Mouse (Mus musculus) intestine, embryonic 14.5 days (tissue): ENCODE data around the gene Slc22a4. TPM values are rescaled to one million over a fixed set of nuclear protein-coding genes. Genes with fewer than 3 reads are reported as not detected.
"Not testable (repeated sequence)": the region's sequence is repeated elsewhere in the genome, so short reads cannot be mapped to it uniquely, and the experiment has no call there.

ENCODE experiments used
- ATAC-seq: fragments of 200-750 bp; cut with Nextera tagmentation; replicated peaks from 2 replicates; pipeline ENCODE4 v1.8.0; 2017; ENCODE audit warnings: low read depth, moderate number of reproducible peaks, moderate TSS enrichment, moderate library complexity; ENCODE audit not compliant: low FRiP score, low TSS enrichment
- DNase-seq: peaks from one replicate; pipeline ENCODE4 v3.0.0-alpha.2; 2018; ENCODE audit warnings: low spot score
- H3K27ac ChIP-seq: fragments of 300-500 bp; sonication (generic); 2 replicates; pipeline ENCODE4 v1.5.1; 2014; ENCODE audit warnings: low read depth, mild to moderate bottlenecking, control low read depth
- H3K27me3 ChIP-seq: fragments of 300-500 bp; sonication (generic); replicated peaks from 2 replicates; pipeline ENCODE4 v1.6.1; 2014; ENCODE audit warnings: low read length, control low read depth; ENCODE audit not compliant: control insufficient read depth, insufficient read depth
- H3K36me3 ChIP-seq: fragments of 300-500 bp; sonication (generic); 2 replicates; pipeline ENCODE4 v1.6.1; 2014; ENCODE audit warnings: low read length, control low read depth; ENCODE audit not compliant: control insufficient read depth, insufficient read depth
- H3K4me1 ChIP-seq: fragments of 300-500 bp; sonication (generic); replicated peaks from 2 replicates; pipeline ENCODE4 v1.6.1; 2014; ENCODE audit warnings: low read length, control low read depth, mixed read lengths; ENCODE audit not compliant: control insufficient read depth, insufficient read depth
- H3K4me2 ChIP-seq: fragments of 300-500 bp; sonication (generic); 2 replicates; pipeline ENCODE4 v1.6.1; 2014; ENCODE audit warnings: low read length
- H3K4me3 ChIP-seq: fragments of 300-500 bp; sonication (generic); 2 replicates; pipeline ENCODE4 v1.5.1; 2014; ENCODE audit warnings: low read depth, low read length, control low read depth, mixed read lengths
- H3K9ac ChIP-seq: fragments of 300-500 bp; sonication (generic); 2 replicates; pipeline ENCODE4 v1.6.1; 2014; ENCODE audit warnings: mild to moderate bottlenecking, low read length
- H3K9me3 ChIP-seq: fragments of 300-500 bp; sonication (generic); 2 replicates; pipeline ENCODE4 v1.6.1; 2016; ENCODE audit warnings: low read length, control low read depth; ENCODE audit not compliant: control insufficient read depth
- WGBS: fragments of 180-500 bp; shearing (Covaris S2); extraction: QIAGEN DNeasy Blood & Tissue Kit; methylation state at CpG from one replicate; pipeline ENCODE4 v1.1.7; 2014; 5-methylcytosine and 5-hydroxymethylcytosine counted together
- polyA plus RNA-seq: library from polyadenylated mRNA; unstranded; fragments of >200 nt; fragmentation: Nextera tagmentation; extraction: Ambion mirVana; gene quantifications from 2 replicates; pipeline ENCODE4 v1.2.1, GENCODE M21; 2014

Gene Slc22a4
- polyA plus RNA-seq, 1 experiment from 2014 or later, result 0.18 TPM

GRCm38 (mm10) chr11:53954653-53955052, 73.2 kb downstream of the Slc22a4 start:
- Histone ChIP-seq H3K27me3 (no peaks in the 10 kb centered on the region), H3K4me3 (no peak overlapping the region), H3K36me3 (peaks cover 8% of the 10 kb centered on the region; the same call in 1 of the 2 replicates), H3K9me3 (no peaks in the 10 kb centered on the region), H3K4me1 (no peaks in the 10 kb centered on the region), H3K27ac (no peak overlapping the region), H3K9ac (no peak overlapping the region), H3K4me2 (no peak overlapping the region)
- DNase-seq, result no peak
- 90% methylated on average over 3 of the region's 3 CpGs for WGBS
- ATAC-seq, result no peak

GRCm38 (mm10) chr11:53950133-53950532, 77.8 kb downstream of the Slc22a4 start:
- WGBS, result no CpG with 5 or more reads among the region's 3 CpGs
- H3K9ac ChIP-seq, ATAC-seq, H3K9me3 ChIP-seq, DNase-seq, H3K36me3 ChIP-seq, H3K4me3 ChIP-seq, H3K27me3 ChIP-seq, H3K4me1 ChIP-seq, H3K27ac ChIP-seq, H3K4me2 ChIP-seq: not testable (repeated sequence)

Other genes starting within 250 kb of the Slc22a4 start
- gene Gm12216, start 168.8 kb downstream of the Slc22a4 start, polyA plus RNA-seq, result 1.4 and 1.9 TPM in 2 replicates
- 9.4 and 11.8 TPM in 2 replicates for gene Slc22a5, start 136.4 kb downstream of the Slc22a4 start, polyA plus RNA-seq
- 9.9 and 10.0 TPM in 2 replicates for gene Slc22a21, start 47.8 kb downstream of the Slc22a4 start, polyA plus RNA-seq
- 48.2 and 59.5 TPM in 2 replicates for gene Pdlim4, start 40.9 kb upstream of the Slc22a4 start, polyA plus RNA-seq
- gene P4ha2, start 72.0 kb upstream of the Slc22a4 start, polyA plus RNA-seq, result 38.7 and 44.4 TPM in 2 replicates
- gene Csf2, start 221.6 kb upstream of the Slc22a4 start, polyA plus RNA-seq, result 0.31 TPM in 1 of 2 replicates, not detected in the other
- not detected in 2 replicates for gene Il3, start 239.2 kb upstream of the Slc22a4 start, polyA plus RNA-seq